ENCODE assay signal across 9 mouse cellular contexts in the genomic region with DNA sequence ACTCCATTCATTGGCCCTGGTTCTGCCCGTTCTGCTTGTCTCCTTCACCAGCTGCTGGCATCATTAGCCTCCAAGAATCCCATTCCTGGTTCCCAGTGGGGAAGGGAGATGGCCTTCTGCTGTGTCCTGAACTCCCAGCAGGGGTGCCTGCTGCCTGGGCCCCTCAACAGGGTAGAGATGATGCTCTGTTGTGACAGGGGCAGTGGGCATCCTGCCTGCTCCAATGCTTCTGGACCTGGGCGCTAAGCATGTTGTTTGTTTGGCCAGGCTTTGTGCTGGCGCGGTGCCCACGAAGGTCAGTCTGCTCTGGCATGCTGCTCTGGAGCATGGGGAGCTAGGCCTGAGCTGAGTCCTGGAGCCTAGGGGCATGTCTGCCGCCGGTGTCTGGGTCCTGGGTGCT. TPM values are rescaled to one million over a fixed set of nuclear protein-coding genes. Genes with fewer than 3 reads are reported as not detected.
A peak's percentile ranks its signal among the peaks of the same experiment; 100 is the strongest.
DNase-seq lines count a peak whose midpoint lies in the region; ATAC-seq and TF ChIP-seq lines count a peak whose summit lies in the region.
"Had no signal": no experiment of that assay in that cellular context is flagged by ENCODE, and none has a peak within 500 bp of the region (broad histone marks: within the 10 kb centered on the region; RNA-seq: fewer than 3 reads in every experiment).

No protein-coding gene starts in this region.

- no peak overlapping the region for H3K27ac ChIP-seq in midbrain, embryonic 14.5 days (replicated peaks; ENCODE audit: low read depth, low read length)
- H3K27ac ChIP-seq in midbrain, embryonic 13.5 days: no peak overlapping the region
- H3K27ac ChIP-seq in hindbrain, embryonic 12.5 days: peak overlapping the region; percentile 35
- peak overlapping the region; percentile 45; the same call in 1 of the 2 replicates for H3K27ac ChIP-seq in limb, embryonic 12.5 days
- H3K27ac ChIP-seq in thymus, adult 2 months (ENCODE audit: control insufficient read depth, insufficient read depth, low read length): no peak overlapping the region

- no peaks in the 10 kb centered on the region for H3K27me3 ChIP-seq in midbrain, embryonic 14.5 days (ENCODE audit: control insufficient read depth, insufficient read depth, low read length)
- H3K27me3 ChIP-seq in midbrain, embryonic 13.5 days: peaks cover 6% of the 10 kb centered on the region; the same call in 1 of the 2 replicates
- no peaks in the 10 kb centered on the region for H3K27me3 ChIP-seq in hindbrain, embryonic 12.5 days
- H3K27me3 ChIP-seq in limb, embryonic 12.5 days: no peaks in the 10 kb centered on the region
- H3K27me3 ChIP-seq in thymus, adult 2 months (ENCODE audit: control insufficient read depth, insufficient read depth, low read length): no peaks in the 10 kb centered on the region; the same call in 1 of the 2 replicates

- WGBS in midbrain, embryonic 14.5 days: 71% methylated on average over 7 of the region's 7 CpGs
- WGBS in midbrain, embryonic 13.5 days: 83% methylated on average over 7 of the region's 7 CpGs
- WGBS in hindbrain, embryonic 12.5 days: 67% methylated on average over 7 of the region's 7 CpGs
- WGBS in limb, embryonic 12.5 days: 72% methylated on average over 7 of the region's 7 CpGs
- WGBS in thymus, adult 2 months: 92% methylated on average over 7 of the region's 7 CpGs

- ATAC-seq in midbrain, embryonic 14.5 days (ENCODE audit: low FRiP score, low TSS enrichment): no peak
- ATAC-seq in midbrain, embryonic 13.5 days: no peak
- ATAC-seq in hindbrain, embryonic 12.5 days (ENCODE audit: low FRiP score): no peak
- no peak for ATAC-seq in limb, embryonic 12.5 days (ENCODE audit: insufficient number of reproducible peaks, insufficient read depth, low FRiP score, low TSS enrichment, low read depth)

- TF ChIP-seq POLR2A in thymus, adult 2 months (IDR thresholded peaks at IDR 0.05; ENCODE audit: control insufficient read depth, extremely low read depth, insufficient read depth, low read length, poor library complexity): no peak

- H3K4me2 ChIP-seq in midbrain, embryonic 14.5 days (ENCODE audit: low read length): no peak overlapping the region
- no peak overlapping the region for H3K4me2 ChIP-seq in midbrain, embryonic 13.5 days (replicated peaks)
- H3K4me2 ChIP-seq in hindbrain, embryonic 12.5 days (replicated peaks): no peak overlapping the region
- no peak overlapping the region for H3K4me2 ChIP-seq in limb, embryonic 12.5 days

- TF ChIP-seq CTCF in thymus, adult 2 months (IDR thresholded peaks at IDR 0.05; ENCODE audit: borderline replicate concordance, control insufficient read depth, extremely low read depth, insufficient read depth, low read length, poor library complexity): no peak

- no peak overlapping the region for H3K9ac ChIP-seq in midbrain, embryonic 14.5 days (replicated peaks; ENCODE audit: low read length)
- H3K9ac ChIP-seq in midbrain, embryonic 13.5 days (replicated peaks): no peak overlapping the region
- peak overlapping the region; percentile 4; the same call in 1 of the 2 replicates for H3K9ac ChIP-seq in hindbrain, embryonic 12.5 days
- no peak overlapping the region for H3K9ac ChIP-seq in limb, embryonic 12.5 days (replicated peaks)

- H3K36me3 ChIP-seq in midbrain, embryonic 14.5 days (ENCODE audit: control insufficient read depth, insufficient read depth, low read length): no peaks in the 10 kb centered on the region
- no peaks in the 10 kb centered on the region for H3K36me3 ChIP-seq in midbrain, embryonic 13.5 days
- no peaks in the 10 kb centered on the region for H3K36me3 ChIP-seq in hindbrain, embryonic 12.5 days
- H3K36me3 ChIP-seq in limb, embryonic 12.5 days: no peaks in the 10 kb centered on the region
- no peaks in the 10 kb centered on the region for H3K36me3 ChIP-seq in thymus, adult 2 months (ENCODE audit: control insufficient read depth, insufficient read depth, low read length)

- H3K4me3 ChIP-seq in midbrain, embryonic 14.5 days (replicated peaks; ENCODE audit: low read depth, low read length): no peak overlapping the region
- no peak overlapping the region for H3K4me3 ChIP-seq in midbrain, embryonic 13.5 days (replicated peaks)
- no peak overlapping the region for H3K4me3 ChIP-seq in hindbrain, embryonic 12.5 days
- H3K4me3 ChIP-seq in limb, embryonic 12.5 days (replicated peaks): no peak overlapping the region
- no peak overlapping the region for H3K4me3 ChIP-seq in thymus, adult 2 months (ENCODE audit: control insufficient read depth, insufficient read depth, low read length)

- peaks cover 27% of the 10 kb centered on the region for H3K4me1 ChIP-seq in midbrain, embryonic 14.5 days (ENCODE audit: control insufficient read depth, insufficient read depth, low read length)
- peaks cover 74% of the 10 kb centered on the region for H3K4me1 ChIP-seq in midbrain, embryonic 13.5 days (replicated peaks)
- peaks cover 84% of the 10 kb centered on the region for H3K4me1 ChIP-seq in hindbrain, embryonic 12.5 days
- H3K4me1 ChIP-seq in limb, embryonic 12.5 days (replicated peaks): peaks cover 90% of the 10 kb centered on the region
- peaks cover 4% of the 10 kb centered on the region for H3K4me1 ChIP-seq in thymus, adult 2 months (replicated peaks; ENCODE audit: control insufficient read depth, insufficient read depth, low read length)

- no peaks in the 10 kb centered on the region for H3K9me3 ChIP-seq in midbrain, embryonic 14.5 days (ENCODE audit: control insufficient read depth, low read length)
- H3K9me3 ChIP-seq in midbrain, embryonic 13.5 days: no peaks in the 10 kb centered on the region
- H3K9me3 ChIP-seq in hindbrain, embryonic 12.5 days (replicated peaks): no peaks in the 10 kb centered on the region
- no peaks in the 10 kb centered on the region for H3K9me3 ChIP-seq in limb, embryonic 12.5 days

- peak; percentile 36 for DNase-seq in midbrain, embryonic 14.5 days
- DNase-seq in cerebellum, postnatal 10 days: peak; percentile 95 to 96
- no peak for DNase-seq in thymus, adult 2 months
- DNase-seq in spleen, adult 12 weeks (ENCODE audit: low spot score): no peak
- DNase-seq in layer of hippocampus, postnatal 36 days: no peak

RNA-seq across cellular contexts. Expression of gene Hspg2, which starts 16.0 kb away (rescaled TPM):
- polyA plus RNA-seq in midbrain, embryonic 14.5 days (2014; fragmentation: Nextera tagmentation; extraction: Ambion mirVana): 2.0 and 7.6 TPM in 2 replicates
- 4.2 and 5.0 TPM in 2 replicates for polyA plus RNA-seq in midbrain, embryonic 13.5 days (2015; fragmentation: Nextera tagmentation; extraction: Ambion mirVana)
- polyA plus RNA-seq in hindbrain, embryonic 12.5 days (2016; fragmentation: Nextera tagmentation; extraction: Ambion mirVana): 14.7 and 15.0 TPM in 2 replicates
- 14.3 and 18.8 TPM in 2 replicates for polyA plus RNA-seq in limb, embryonic 12.5 days (2016; fragmentation: Nextera tagmentation; extraction: Ambion mirVana)
- 21.6 and 25.6 TPM in 2 replicates for polyA plus RNA-seq in thymus, adult 2 months (2012; rRNA removed)
- total RNA-seq in layer of hippocampus, postnatal 36 days (2021): 1 to 10 TPM; 6.4 to 7.3 TPM

RNA-seq across cellular contexts. Expression of gene 1700013G24Rik, which starts 31.5 kb away (rescaled TPM):
- not detected in 2 replicates for polyA plus RNA-seq in midbrain, embryonic 14.5 days (2014; fragmentation: Nextera tagmentation; extraction: Ambion mirVana)
- polyA plus RNA-seq in midbrain, embryonic 13.5 days (2015; fragmentation: Nextera tagmentation; extraction: Ambion mirVana): not detected in 2 replicates
- polyA plus RNA-seq in hindbrain, embryonic 12.5 days (2016; fragmentation: Nextera tagmentation; extraction: Ambion mirVana): not detected in 2 replicates
- polyA plus RNA-seq in limb, embryonic 12.5 days (2016; fragmentation: Nextera tagmentation; extraction: Ambion mirVana): not detected in 2 replicates
- polyA plus RNA-seq in thymus, adult 2 months (2012; rRNA removed): 0.22 TPM in 1 of 2 replicates, not detected in the other
- not detected for total RNA-seq in layer of hippocampus, postnatal 36 days (2021)
- polyA plus RNA-seq: neural tube, embryonic 14.5 days had no signal

RNA-seq across cellular contexts. Expression of gene Cela3b, which starts 54.2 kb away (rescaled TPM):
- not detected in 2 replicates for polyA plus RNA-seq in midbrain, embryonic 14.5 days (2014; fragmentation: Nextera tagmentation; extraction: Ambion mirVana)
- polyA plus RNA-seq in midbrain, embryonic 13.5 days (2015; fragmentation: Nextera tagmentation; extraction: Ambion mirVana): not detected in 2 replicates
- polyA plus RNA-seq in hindbrain, embryonic 12.5 days (2016; fragmentation: Nextera tagmentation; extraction: Ambion mirVana): not detected in 2 replicates
- not detected in 2 replicates for polyA plus RNA-seq in limb, embryonic 12.5 days (2016; fragmentation: Nextera tagmentation; extraction: Ambion mirVana)
- 1.1 and 1.4 TPM in 2 replicates for polyA plus RNA-seq in thymus, adult 2 months (2012; rRNA removed)
- total RNA-seq in layer of hippocampus, postnatal 36 days (2021): not detected
- polyA plus RNA-seq: neural tube, embryonic 14.5 days had no signal

Comparison
In these comparisons a context has a peak if more than half of its experiments do, and no peak if none do; other contexts are left out.
1. DNase-seq: peak in midbrain, embryonic 14.5 days (single experiment) and cerebellum, postnatal 10 days (2 of 2); none in thymus, adult 2 months (single experiment), spleen, adult 12 weeks (single experiment) and layer of hippocampus, postnatal 36 days (0 of 2).
2. H3K27ac ChIP-seq: peak in hindbrain, embryonic 12.5 days (single experiment) and limb, embryonic 12.5 days (single experiment); none in midbrain, embryonic 14.5 days (single experiment), midbrain, embryonic 13.5 days (single experiment) and thymus, adult 2 months (single experiment).